Comparison of ENCODE assay signal across 16 mouse cellular contexts in genomic region chr5:118754191-118754759, GRCm38 (mm10).
A peak's percentile ranks its signal among the peaks of the same experiment; 100 is the strongest.
DNase-seq lines count a peak whose midpoint lies in the region; ATAC-seq and TF ChIP-seq lines count a peak whose summit lies in the region.
"Had no signal": no experiment of that assay in that cellular context is flagged by ENCODE, and none has a peak within 500 bp of the region (broad histone marks: within the 10 kb centered on the region; RNA-seq: fewer than 3 reads in every experiment).

No protein-coding gene starts in this region.

- no peaks in the 10 kb centered on the region for H3K27me3 ChIP-seq in hindbrain, embryonic 12.5 days
- H3K27me3 ChIP-seq in hindbrain, embryonic 11.5 days (ENCODE audit: control insufficient read depth, insufficient read depth, low read length): no peaks in the 10 kb centered on the region
- no peaks in the 10 kb centered on the region for H3K27me3 ChIP-seq in forebrain, postnatal 0 days (ENCODE audit: insufficient read depth, low read length)
- H3K27me3 ChIP-seq: liver, embryonic 13.5 days; megakaryocyte, embryonic 14.5 days had no signal

- DNase-seq in hindbrain, embryonic 11.5 days (ENCODE audit: low spot score): no peak
- peak; percentile 66 for DNase-seq in brain, adult 2 months (ENCODE audit: low read depth, low spot score)
- peak; percentile 48 to 51 for DNase-seq in cerebellum, adult 18-20 months
- DNase-seq in forebrain, postnatal 0 days: peak; percentile 26
- no peak for DNase-seq in c-Kit-positive CD71-positive TER-119-positive erythroid progenitor cells, embryonic 14.5 days (ENCODE audit: low spot score)
- DNase-seq in kidney, adult 8-10 months: no peak
- DNase-seq: gastrocnemius, postnatal 25 days; heart, postnatal 4 days; kidney, adult 11 months; kidney, postnatal 25 days; liver, embryonic 13.5 days had no signal

- H3K9ac ChIP-seq in hindbrain, embryonic 12.5 days: no peak overlapping the region
- H3K9ac ChIP-seq in hindbrain, embryonic 11.5 days (ENCODE audit: low read depth, low read length): no peak overlapping the region
- H3K9ac ChIP-seq in forebrain, postnatal 0 days: no peak overlapping the region
- H3K9ac ChIP-seq: liver, embryonic 13.5 days had no signal

- peaks cover 98% of the 10 kb centered on the region for H3K36me3 ChIP-seq in hindbrain, embryonic 12.5 days
- peaks cover 11% of the 10 kb centered on the region; the same call in 1 of the 2 replicates for H3K36me3 ChIP-seq in hindbrain, embryonic 11.5 days (ENCODE audit: control insufficient read depth, insufficient read depth, low read length)
- H3K36me3 ChIP-seq in forebrain, postnatal 0 days (ENCODE audit: insufficient read depth): peaks cover 93% of the 10 kb centered on the region

- no peak for TF ChIP-seq CTCF in forebrain, postnatal 0 days (IDR thresholded peaks at IDR 0.05; ENCODE audit: low read depth)

- 69% methylated on average over 4 of the region's 4 CpGs for WGBS in hindbrain, embryonic 12.5 days
- WGBS in hindbrain, embryonic 11.5 days: 84% methylated on average over 4 of the region's 4 CpGs
- 46% methylated on average over 4 of the region's 4 CpGs for WGBS in forebrain, postnatal 0 days

- ATAC-seq in hindbrain, embryonic 12.5 days (ENCODE audit: low FRiP score): no peak
- ATAC-seq in hindbrain, embryonic 11.5 days (ENCODE audit: low FRiP score): no peak
- ATAC-seq in forebrain, postnatal 0 days: peak; percentile 46; the same call in 1 of the 2 replicates
- ATAC-seq: lung, postnatal 0 days had no signal

- H3K27ac ChIP-seq in hindbrain, embryonic 12.5 days: peak overlapping the region; percentile 30; the same call in 1 of the 2 replicates
- no peak overlapping the region; the same call in 1 of the 2 replicates for H3K27ac ChIP-seq in hindbrain, embryonic 11.5 days (ENCODE audit: low read depth, low read length)
- H3K27ac ChIP-seq in forebrain, postnatal 0 days (ENCODE audit: low read depth, low read length): 0 out of 2 replicates have a peak overlapping the region, but pooled peaks have one; percentile 29
- H3K27ac ChIP-seq: liver, embryonic 13.5 days had no signal

- peaks cover 12% of the 10 kb centered on the region; the same call in 1 of the 2 replicates for H3K4me1 ChIP-seq in hindbrain, embryonic 12.5 days
- no peaks in the 10 kb centered on the region for H3K4me1 ChIP-seq in hindbrain, embryonic 11.5 days (replicated peaks; ENCODE audit: control insufficient read depth, insufficient read depth, low read length)
- no peaks in the 10 kb centered on the region for H3K4me1 ChIP-seq in forebrain, postnatal 0 days (ENCODE audit: insufficient read depth)
- H3K4me1 ChIP-seq: liver, embryonic 13.5 days had no signal

- no peak overlapping the region for H3K4me2 ChIP-seq in hindbrain, embryonic 12.5 days (replicated peaks)
- no peak overlapping the region for H3K4me2 ChIP-seq in hindbrain, embryonic 11.5 days (replicated peaks; ENCODE audit: low read depth, low read length)
- no peak overlapping the region for H3K4me2 ChIP-seq in forebrain, postnatal 0 days (ENCODE audit: low read depth)
- H3K4me2 ChIP-seq: heart, embryonic 11.5 days; liver, embryonic 13.5 days had no signal

- no peak overlapping the region for H3K4me3 ChIP-seq in hindbrain, embryonic 12.5 days
- H3K4me3 ChIP-seq in hindbrain, embryonic 11.5 days (ENCODE audit: low read depth, low read length): no peak overlapping the region
- no peak overlapping the region for H3K4me3 ChIP-seq in forebrain, postnatal 0 days (ENCODE audit: low read depth, low read length)
- H3K4me3 ChIP-seq: liver, embryonic 13.5 days; megakaryocyte, embryonic 14.5 days had no signal

- no peaks in the 10 kb centered on the region for H3K9me3 ChIP-seq in hindbrain, embryonic 12.5 days (replicated peaks)
- H3K9me3 ChIP-seq in hindbrain, embryonic 11.5 days (ENCODE audit: control insufficient read depth, low read length): no peaks in the 10 kb centered on the region
- no peaks in the 10 kb centered on the region for H3K9me3 ChIP-seq in forebrain, postnatal 0 days (ENCODE audit: low read length)
- H3K9me3 ChIP-seq: G1E; liver, embryonic 13.5 days; megakaryocyte, embryonic 14.5 days had no signal

Comparison
In these comparisons a context has a peak if more than half of its experiments do, and no peak if none do; other contexts are left out.
1. DNase-seq: peak in brain, adult 2 months (single experiment), cerebellum, adult 18-20 months (2 of 2) and forebrain, postnatal 0 days (single experiment); none in hindbrain, embryonic 11.5 days (single experiment), c-Kit-positive CD71-positive TER-119-positive erythroid progenitor cells, embryonic 14.5 days (single experiment) and kidney, adult 8-10 months (0 of 2).